Comparison of ENCODE assay signal across 21 mouse cellular contexts in genomic region chr13:53502406-53502805, GRCm38 (mm10). TPM values are rescaled to one million over a fixed set of nuclear protein-coding genes. Genes with fewer than 3 reads are reported as not detected.
"Had no signal": no experiment of that assay in that cellular context is flagged by ENCODE, and none has a peak within 500 bp of the region (broad histone marks: within the 10 kb centered on the region; RNA-seq: fewer than 3 reads in every experiment).

No protein-coding gene starts in this region.

- H3K27ac ChIP-seq: kidney, embryonic 15.5 days; limb, embryonic 12.5 days; limb, embryonic 15.5 days; liver, embryonic 14.5 days; macrophage; midbrain, embryonic 12.5 days; midbrain, embryonic 15.5 days; neural tube, embryonic 13.5 days had no signal

- H3K27me3 ChIP-seq: limb, embryonic 15.5 days; midbrain, embryonic 15.5 days; neural tube, embryonic 13.5 days had no signal

- H3K9ac ChIP-seq: kidney, embryonic 15.5 days; limb, embryonic 12.5 days; limb, embryonic 15.5 days; liver, embryonic 14.5 days; liver, postnatal 0 days; lung, embryonic 14.5 days; midbrain, embryonic 12.5 days; midbrain, embryonic 15.5 days had no signal

- H3K4me1 ChIP-seq: kidney, embryonic 15.5 days; limb, embryonic 12.5 days; limb, embryonic 15.5 days had no signal

- DNase-seq: kidney, postnatal 10 days; kidney, postnatal 36 days; left cerebral cortex, postnatal 4 days; liver, postnatal 0 days; lung, embryonic 14.5 days; right cerebral cortex, postnatal 25 days; thymus, adult 18-20 months; thymus, postnatal 36 days had no signal

- H3K4me2 ChIP-seq: kidney, embryonic 15.5 days; limb, embryonic 12.5 days; limb, embryonic 15.5 days; liver, embryonic 11.5 days; lung, embryonic 14.5 days; midbrain, embryonic 15.5 days; neural tube, embryonic 13.5 days had no signal

- H3K36me3 ChIP-seq: kidney, embryonic 15.5 days; limb, embryonic 12.5 days; limb, embryonic 15.5 days; midbrain, embryonic 12.5 days; midbrain, embryonic 15.5 days; neural tube, embryonic 13.5 days had no signal

- H3K4me3 ChIP-seq: kidney, embryonic 15.5 days; limb, embryonic 12.5 days; limb, embryonic 15.5 days; midbrain, embryonic 12.5 days; midbrain, embryonic 15.5 days; neural tube, embryonic 13.5 days had no signal

- ATAC-seq: liver, postnatal 0 days; lung, postnatal 0 days had no signal

- H3K9me3 ChIP-seq: kidney, embryonic 15.5 days; limb, embryonic 12.5 days; limb, embryonic 15.5 days; midbrain, embryonic 12.5 days; midbrain, embryonic 15.5 days; neural tube, embryonic 13.5 days had no signal

RNA-seq across cellular contexts. Expression of gene Msx2, which starts 29.5 kb away (rescaled TPM):
- total RNA-seq: neutrophil, adult 5-6 weeks had no signal
- polyA plus RNA-seq: liver, postnatal 0 days; macrophage; small intestine, adult 2 months; spleen, adult 2 months had no signal
